Mouse (Mus musculus) stomach, embryonic 14.5 days (tissue): Measurements from ENCODE around the gene Tyk2. TPM values are rescaled to one million over a fixed set of nuclear protein-coding genes. Genes with fewer than 3 reads are reported as not detected.
A peak's percentile ranks its signal among the peaks of the same experiment; 100 is the strongest.

Source experiments
- ATAC-seq: fragments of 200-750 bp; cut with Nextera tagmentation; 2 replicates; pipeline ENCODE4 v1.8.0; 2017; ENCODE audit warnings: low read depth, moderate TSS enrichment; ENCODE audit not compliant: insufficient number of reproducible peaks, insufficient read depth, low FRiP score
- H3K27ac ChIP-seq: fragments of 300-500 bp; sonication (generic); 2 replicates; pipeline ENCODE4 v1.5.1; 2014; ENCODE audit warnings: mild to moderate bottlenecking, low read length, moderate library complexity, mixed read lengths
- H3K27me3 ChIP-seq: fragments of 300-500 bp; sonication (generic); 2 replicates; pipeline ENCODE4 v1.6.1; 2014; ENCODE audit warnings: low read length, control low read depth, mixed read lengths; ENCODE audit not compliant: control insufficient read depth, insufficient read depth
- H3K36me3 ChIP-seq: fragments of 300-500 bp; sonication (generic); 2 replicates; pipeline ENCODE4 v1.6.1; 2014; ENCODE audit warnings: mild to moderate bottlenecking, control low read depth, low read length, moderate library complexity, mixed read lengths; ENCODE audit not compliant: control insufficient read depth, insufficient read depth
- H3K4me1 ChIP-seq: fragments of 300-500 bp; sonication (generic); 2 replicates; pipeline ENCODE4 v1.6.1; 2014; ENCODE audit warnings: low read length, control low read depth, mixed read lengths; ENCODE audit not compliant: control insufficient read depth, insufficient read depth
- H3K4me2 ChIP-seq: fragments of 300-500 bp; sonication (generic); replicated peaks from 2 replicates; pipeline ENCODE4 v1.6.1; 2014; ENCODE audit warnings: low read depth, low read length, control low read depth
- H3K4me3 ChIP-seq: fragments of 300-500 bp; sonication (generic); 2 replicates; pipeline ENCODE4 v1.5.1; 2014; ENCODE audit warnings: low read depth, low read length, control low read depth
- H3K9ac ChIP-seq: fragments of 300-500 bp; sonication (generic); replicated peaks from 2 replicates; pipeline ENCODE4 v1.6.1; 2014; ENCODE audit warnings: low read depth, mild to moderate bottlenecking, control low read depth, low read length, moderate library complexity, mixed read lengths
- H3K9me3 ChIP-seq: fragments of 300-500 bp; sonication (generic); 2 replicates; pipeline ENCODE4 v1.6.1; 2016; ENCODE audit warnings: low read depth, low read length, control low read depth; ENCODE audit not compliant: control insufficient read depth
- WGBS: fragments of 180-500 bp; shearing (Covaris S2); extraction: QIAGEN DNeasy Blood & Tissue Kit; methylation state at CpG from one replicate; pipeline ENCODE4 v1.1.7; 2014; 5-methylcytosine and 5-hydroxymethylcytosine counted together
- polyA plus RNA-seq: library from polyadenylated mRNA; unstranded; fragments of >200 nt; fragmentation: Nextera tagmentation; extraction: Ambion mirVana; gene quantifications from 2 replicates; pipeline ENCODE4 v1.2.1, GENCODE M21; 2014

Tyk2 gene
- 10.2 and 10.9 TPM in 2 replicates for polyA plus RNA-seq

DNA sequence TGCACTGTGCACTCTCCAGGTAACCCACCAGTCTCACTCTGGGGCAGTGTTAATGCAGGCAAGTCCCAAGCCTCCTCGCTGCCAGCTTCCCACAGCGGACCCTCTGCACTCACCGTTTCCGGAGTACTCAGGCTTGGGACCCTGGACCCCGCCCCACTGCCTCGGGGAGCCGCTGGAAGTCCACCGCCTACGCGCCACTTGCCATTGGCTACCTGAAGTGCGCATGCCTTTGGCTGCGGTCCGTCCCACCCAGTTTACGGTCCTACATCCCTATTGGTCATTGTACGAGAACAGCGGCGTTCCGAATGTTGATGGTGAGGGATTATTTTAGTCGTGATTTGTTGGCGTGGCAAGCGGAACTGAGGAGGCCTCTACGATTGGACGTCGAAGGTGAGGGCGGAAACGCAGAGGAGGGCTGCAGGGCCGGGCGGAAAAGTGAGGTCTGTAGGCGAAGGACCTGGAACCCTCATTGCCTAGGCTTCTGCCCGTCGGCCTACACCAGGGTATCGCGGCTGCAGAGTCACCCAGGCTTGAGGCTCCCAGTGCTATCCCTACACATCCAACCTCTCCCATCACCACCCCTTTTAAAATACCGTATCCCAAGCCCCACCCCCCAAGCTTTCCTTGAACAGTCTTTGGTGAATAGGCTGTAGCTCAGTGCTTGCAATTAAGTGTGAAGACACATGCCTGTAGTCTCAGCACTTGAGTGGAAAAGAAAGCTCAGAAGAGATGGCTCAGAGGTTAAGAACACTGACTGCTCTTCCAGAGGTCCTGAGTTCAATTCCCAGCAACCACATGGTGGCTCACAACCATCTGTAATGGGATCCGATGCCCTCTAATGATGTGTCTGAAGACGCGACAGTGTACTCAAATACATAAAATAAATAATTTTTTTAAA, at the start of gene Tyk2:
Gene Tyk2 (minus strand): TSS at position 185 of the 898 bp plus-strand sequence.
- 6% methylated on average over 37 of the region's 37 CpGs for WGBS
- peak within 1 kb of the TSS; percentile 41 for H3K9ac ChIP-seq

DNA sequence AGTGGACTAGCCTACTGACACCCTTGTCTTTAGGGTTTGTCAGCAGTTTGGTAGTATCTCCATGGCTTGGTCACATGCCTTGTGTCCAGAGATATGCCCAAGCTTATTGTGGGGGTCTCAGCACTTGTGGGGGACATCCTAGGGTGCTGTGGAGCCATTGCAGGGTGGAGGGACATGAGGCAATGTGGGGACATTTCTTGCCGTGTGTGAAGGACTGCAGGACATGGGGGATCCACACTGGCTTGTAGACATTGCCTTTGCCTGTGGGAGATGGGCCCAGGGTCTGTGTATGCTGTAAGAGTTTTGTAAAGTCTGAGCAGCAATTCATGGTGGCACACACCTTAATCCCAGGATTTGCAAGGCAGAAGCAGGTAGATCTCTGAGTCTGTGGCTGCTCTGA, 49.8 kb upstream of the Tyk2 start:
- no peak for ATAC-seq
- no peaks in the 10 kb centered on the region for H3K9me3 ChIP-seq
- 66% methylated on average over 1 of the region's 1 CpGs for WGBS
- no peak overlapping the region for H3K9ac ChIP-seq
- H3K4me3 ChIP-seq, result no peak overlapping the region
- peaks cover 7% of the 10 kb centered on the region; the same call in 1 of the 2 replicates for H3K4me1 ChIP-seq
- H3K27me3 ChIP-seq, result no peaks in the 10 kb centered on the region
- H3K27ac ChIP-seq, result no peak overlapping the region
- H3K36me3 ChIP-seq, result no peaks in the 10 kb centered on the region
- no peak overlapping the region for H3K4me2 ChIP-seq

More for the DNA sequence above, at the start of gene Tyk2:
- Histone ChIP-seq H3K4me2 (peak within 1 kb of the TSS; percentile 57), H3K4me3 (peak within 1 kb of the TSS; percentile 42), H3K36me3 (no peaks in the 10 kb centered on the region; the same call in 1 of the 2 replicates), H3K27ac (no peak within 1 kb of the TSS; the same call in 1 of the 2 replicates), H3K4me1 (peaks cover 5% of the 10 kb centered on the region; the same call in 1 of the 2 replicates), H3K9me3 (no peaks in the 10 kb centered on the region), H3K27me3 (no peaks in the 10 kb centered on the region)
- peak; percentile 97 for ATAC-seq

DNA sequence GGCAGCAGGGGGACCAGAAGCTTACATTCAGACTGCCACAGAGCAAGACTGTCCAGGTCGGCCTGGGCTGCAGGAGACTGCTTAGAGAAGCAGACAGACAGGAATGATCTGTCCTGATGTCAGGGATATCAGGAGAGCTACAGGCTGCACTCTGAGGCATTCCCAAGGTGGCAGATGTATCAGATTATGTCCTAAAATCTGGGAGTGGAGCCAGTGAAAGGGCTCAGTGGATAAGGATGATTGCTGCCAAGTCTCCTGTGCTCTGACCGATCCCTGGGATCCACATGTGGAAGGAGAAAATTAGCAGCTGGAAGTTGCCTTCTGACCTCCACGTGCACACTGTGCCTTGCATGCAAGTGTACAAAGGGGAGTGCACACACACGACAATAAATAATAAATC, 49.4 kb upstream of the Tyk2 start:
- Histone ChIP-seq H3K27ac (no peak overlapping the region), H3K9ac (no peak overlapping the region), H3K4me3 (no peak overlapping the region), H3K36me3 (no peaks in the 10 kb centered on the region), H3K27me3 (no peaks in the 10 kb centered on the region), H3K4me2 (no peak overlapping the region), H3K4me1 (peaks cover 7% of the 10 kb centered on the region; the same call in 1 of the 2 replicates), H3K9me3 (no peaks in the 10 kb centered on the region)
- no peak for ATAC-seq
- 55% methylated on average over 4 of the region's 4 CpGs for WGBS

DNA sequence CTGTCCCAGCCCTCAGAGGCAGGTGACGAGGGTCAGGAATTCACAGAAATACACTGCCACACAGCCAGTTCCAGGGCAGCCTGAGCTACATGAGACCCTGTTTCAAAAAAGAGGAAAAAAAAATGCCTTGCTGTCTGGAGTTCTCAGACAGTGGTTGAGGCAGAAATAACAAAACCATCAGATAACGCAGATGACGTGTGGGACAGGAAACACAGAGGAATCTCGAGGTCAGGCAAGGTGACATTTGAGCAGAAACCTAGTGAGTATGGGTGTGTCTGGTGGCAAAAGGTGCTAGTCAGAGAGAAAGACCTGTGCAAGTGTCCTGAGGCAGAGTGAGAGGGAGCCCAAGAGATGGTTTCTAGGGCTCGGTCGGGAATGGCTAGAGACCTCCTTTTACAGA, 41.3 kb upstream of the Tyk2 start:
- Histone ChIP-seq H3K4me3 (no peak overlapping the region), H3K36me3 (no peaks in the 10 kb centered on the region), H3K9me3 (no peaks in the 10 kb centered on the region), H3K27ac (no peak overlapping the region), H3K4me1 (peaks cover 8% of the 10 kb centered on the region), H3K27me3 (no peaks in the 10 kb centered on the region; the same call in 1 of the 2 replicates), H3K4me2 (no peak overlapping the region), H3K9ac (no peak overlapping the region)
- 64% methylated on average over 6 of the region's 6 CpGs for WGBS
- ATAC-seq, result no peak

DNA sequence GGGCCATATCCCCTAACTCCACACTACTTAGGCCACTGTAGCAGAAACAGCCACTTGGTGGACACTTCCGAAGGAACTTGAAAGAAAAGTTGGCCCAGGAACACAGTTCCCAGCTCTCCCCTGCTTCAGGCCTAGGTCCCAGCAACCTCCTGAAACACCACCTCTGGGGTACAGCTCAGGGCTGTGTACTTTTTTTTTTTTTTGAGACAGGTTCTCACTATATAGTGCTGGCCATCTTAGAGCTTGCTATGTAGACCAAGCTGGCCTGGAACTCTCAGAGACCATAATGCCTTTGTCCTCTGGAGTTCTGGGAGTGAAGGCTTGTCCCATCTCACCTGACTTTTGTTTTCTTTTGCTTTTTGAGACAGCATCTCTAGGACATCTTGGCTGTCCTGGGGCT, 38.1 kb upstream of the Tyk2 start:
- 26% methylated on average over 1 of the region's 1 CpGs for WGBS
- no peak overlapping the region for H3K27ac ChIP-seq
- ATAC-seq, result no peak
- H3K9ac ChIP-seq, result no peak overlapping the region
- no peak overlapping the region for H3K4me2 ChIP-seq
- peaks cover 21% of the 10 kb centered on the region for H3K4me1 ChIP-seq
- H3K4me3 ChIP-seq, result no peak overlapping the region
- H3K36me3 ChIP-seq, result no peaks in the 10 kb centered on the region
- peaks cover 26% of the 10 kb centered on the region for H3K27me3 ChIP-seq
- no peaks in the 10 kb centered on the region for H3K9me3 ChIP-seq

DNA sequence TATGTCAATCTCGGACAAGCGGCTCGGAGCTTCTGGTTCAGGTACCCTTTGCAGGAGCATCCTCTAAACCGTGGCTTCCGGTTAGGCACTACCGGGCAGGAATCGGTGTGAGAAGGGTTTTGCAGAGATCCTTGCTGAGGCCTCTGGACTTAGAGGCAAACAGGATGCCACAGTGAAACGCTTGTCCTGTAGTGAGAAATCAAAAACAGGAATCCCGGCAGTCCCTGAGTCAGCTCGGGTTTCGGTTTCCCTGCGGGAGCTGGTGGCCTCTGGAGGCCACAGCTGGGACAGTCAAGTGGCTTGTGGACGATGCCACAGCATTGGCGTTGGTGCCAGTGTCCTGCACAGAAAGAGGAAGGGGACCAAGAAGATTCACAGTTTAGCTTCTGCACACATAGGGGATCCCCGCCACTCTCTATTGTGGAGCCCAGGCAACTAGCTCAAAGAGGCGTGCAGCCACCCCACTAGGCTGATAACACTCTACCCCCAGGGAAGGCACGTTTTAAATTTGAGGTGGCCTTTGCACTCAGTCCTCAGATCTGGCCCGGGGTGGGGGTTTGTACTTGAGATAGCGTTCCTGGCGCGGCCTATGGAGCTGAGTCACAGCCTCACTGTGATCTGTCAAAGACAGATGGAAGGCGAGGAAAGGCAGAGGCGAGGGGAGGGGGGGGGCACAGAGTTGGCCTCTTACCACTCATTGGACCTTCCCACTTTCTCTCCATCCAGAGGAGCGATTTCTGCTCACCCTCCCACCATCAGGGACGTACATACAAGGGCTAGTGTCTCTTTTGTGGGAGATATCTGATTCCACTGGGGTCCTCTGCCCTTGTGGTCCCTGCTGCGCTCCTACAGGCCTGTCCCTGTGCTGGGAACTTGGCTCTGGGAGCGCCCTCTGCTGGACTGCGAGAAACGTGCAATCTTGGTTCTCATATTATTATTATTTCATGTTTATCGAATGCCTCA, 37.4 kb upstream of the Tyk2 start:
- Histone ChIP-seq H3K27ac (peak overlapping the region; percentile 55; the same call in 1 of the 2 replicates), H3K4me1 (peaks cover 21% of the 10 kb centered on the region), H3K36me3 (no peaks in the 10 kb centered on the region), H3K4me2 (peak overlapping the region; percentile 5; the same call in 1 of the 2 replicates), H3K4me3 (no peak overlapping the region), H3K9me3 (no peaks in the 10 kb centered on the region), H3K27me3 (peaks cover 26% of the 10 kb centered on the region), H3K9ac (no peak overlapping the region)
- WGBS, result 14% methylated on average over 30 of the region's 30 CpGs
- peak; percentile 54; the same call in 1 of the 2 replicates for ATAC-seq

DNA sequence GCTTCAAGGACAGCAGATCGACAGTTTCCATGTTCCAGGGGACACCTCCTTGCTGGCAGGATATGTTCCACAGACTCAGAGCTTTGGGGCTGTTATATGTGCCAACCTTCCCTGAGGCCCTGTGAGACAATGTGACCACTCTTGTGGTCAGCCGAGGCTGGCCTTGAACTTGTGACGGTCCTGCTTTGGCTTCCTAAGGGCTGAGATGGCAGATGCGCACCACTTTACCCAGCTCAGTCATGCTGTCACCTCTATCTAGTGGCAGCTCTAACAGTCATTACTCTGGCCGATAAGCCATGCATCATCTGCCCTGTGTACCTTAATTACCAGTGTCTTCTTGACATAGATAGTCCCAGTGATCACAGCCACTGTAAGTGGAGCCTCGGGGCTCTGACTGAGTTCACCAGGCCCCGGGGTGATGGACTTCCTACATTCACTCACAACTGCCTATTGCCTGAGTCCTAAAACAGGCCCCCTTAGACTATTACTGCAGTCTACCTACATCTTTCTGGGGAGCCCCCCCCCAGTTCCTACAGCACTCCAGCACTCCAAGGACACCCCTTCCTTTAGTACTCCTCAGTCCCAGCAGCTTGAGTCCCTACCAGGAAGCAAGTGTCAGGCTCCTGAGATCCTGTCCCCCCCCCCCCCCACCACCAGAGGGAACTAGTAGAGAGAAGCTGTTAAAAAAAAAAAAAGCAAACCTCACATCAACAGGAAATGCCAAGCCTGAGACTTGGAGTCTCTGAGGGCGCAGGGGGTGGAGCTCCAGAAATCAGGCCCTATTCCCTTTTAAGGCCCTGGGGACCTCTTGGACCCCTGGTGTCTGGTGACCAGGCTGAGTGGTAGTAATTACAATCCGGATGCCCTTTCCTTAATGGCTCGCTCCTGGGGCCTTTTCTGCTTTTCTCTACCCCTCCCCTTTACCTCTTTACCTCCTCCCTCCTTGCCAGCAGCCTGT, 36.4 kb upstream of the Tyk2 start:
- Histone ChIP-seq H3K27me3 (peaks cover 31% of the 10 kb centered on the region), H3K9ac (no peak overlapping the region), H3K36me3 (no peaks in the 10 kb centered on the region), H3K4me1 (peaks cover 21% of the 10 kb centered on the region), H3K9me3 (no peaks in the 10 kb centered on the region), H3K4me2 (peak overlapping the region; percentile 16), H3K4me3 (no peak overlapping the region), H3K27ac (peak overlapping the region; percentile 55; the same call in 1 of the 2 replicates)
- no peak for ATAC-seq
- WGBS, result 65% methylated on average over 10 of the region's 10 CpGs
